Mouse (Mus musculus): ENCODE data around the gene Rps6kc1.
"Not testable (repeated sequence)": the region's sequence is repeated elsewhere in the genome, so short reads cannot be mapped to it uniquely, and the experiment has no call there.

Gene Rps6kc1

GRCm38 (mm10) chr1:190911415-190912123, at the start of gene Rps6kc1:
Gene Rps6kc1 (minus strand): TSS chr1:190911770.
- peak; percentile 70 for DNase-seq (ENCODE audit: low read depth, low spot score)

DNA sequence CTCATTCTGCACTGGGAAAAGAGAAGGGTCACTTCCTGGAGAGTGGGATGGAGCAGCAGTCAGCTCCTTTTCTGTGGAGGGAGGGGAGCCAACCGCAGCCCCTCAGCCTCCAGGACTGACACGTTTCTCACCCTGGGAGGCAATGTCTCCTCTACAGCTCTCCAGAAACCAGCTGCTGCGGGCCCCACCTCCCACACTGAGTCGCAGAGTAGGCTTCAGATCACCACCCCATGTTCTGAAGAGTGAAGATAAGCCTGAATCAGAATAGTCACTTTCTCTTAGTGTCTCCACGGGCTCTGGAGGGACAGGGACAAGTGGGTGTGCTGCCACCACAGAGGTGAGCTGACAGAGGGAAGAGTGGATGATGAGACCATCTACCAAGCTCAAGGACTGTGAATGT, 47.3 kb upstream of the Rps6kc1 start:
- DNase-seq (ENCODE audit: low read depth, low spot score): no peak

- DNase-seq (ENCODE audit: low read depth, low spot score): no peak
Measured at GRCm38 (mm10) chr1:190953009-190953408, 41.4 kb upstream of the Rps6kc1 start.

DNA sequence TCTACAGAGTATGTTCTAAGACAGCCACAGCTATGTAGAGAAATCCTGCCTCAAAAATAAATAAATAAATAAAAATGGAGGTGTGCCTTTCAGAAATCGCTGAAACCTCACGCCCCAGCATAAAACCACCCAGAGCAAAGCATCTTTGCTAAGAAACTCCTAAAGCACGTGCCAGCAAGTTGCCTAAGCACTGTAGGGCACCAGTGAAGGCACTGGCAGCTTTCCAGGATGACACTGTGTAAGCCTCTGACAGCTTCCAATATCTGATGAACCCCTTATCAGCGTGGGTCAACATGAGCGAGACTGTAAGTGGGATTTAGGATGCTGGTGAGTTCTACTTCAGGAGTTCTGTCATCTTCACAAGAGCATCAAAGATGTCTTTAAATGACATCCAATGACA, 39.4 kb upstream of the Rps6kc1 start:
- DNase-seq (ENCODE audit: low read depth, low spot score): no peak

DNA sequence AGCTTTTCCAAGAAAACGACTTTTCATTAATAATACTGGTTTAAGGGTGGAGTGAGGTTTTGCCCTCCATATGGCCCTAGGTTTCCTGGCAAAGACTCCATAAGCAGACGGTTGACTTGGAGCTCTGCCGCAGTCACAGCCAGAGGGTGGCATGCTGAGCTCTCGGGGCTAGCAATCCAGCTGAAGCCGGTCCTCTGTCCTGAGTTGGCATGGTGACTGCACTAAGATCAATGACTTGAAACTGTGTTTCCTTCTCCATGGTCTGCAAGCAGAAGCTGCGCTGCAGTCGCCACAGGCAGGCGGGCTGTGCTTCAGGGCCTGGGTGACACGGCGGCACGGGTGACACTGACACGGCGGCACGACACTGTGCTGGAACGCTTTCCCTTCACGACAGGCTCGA, 37.3 kb upstream of the Rps6kc1 start:
- no peak for DNase-seq (ENCODE audit: low read depth, low spot score)

DNA sequence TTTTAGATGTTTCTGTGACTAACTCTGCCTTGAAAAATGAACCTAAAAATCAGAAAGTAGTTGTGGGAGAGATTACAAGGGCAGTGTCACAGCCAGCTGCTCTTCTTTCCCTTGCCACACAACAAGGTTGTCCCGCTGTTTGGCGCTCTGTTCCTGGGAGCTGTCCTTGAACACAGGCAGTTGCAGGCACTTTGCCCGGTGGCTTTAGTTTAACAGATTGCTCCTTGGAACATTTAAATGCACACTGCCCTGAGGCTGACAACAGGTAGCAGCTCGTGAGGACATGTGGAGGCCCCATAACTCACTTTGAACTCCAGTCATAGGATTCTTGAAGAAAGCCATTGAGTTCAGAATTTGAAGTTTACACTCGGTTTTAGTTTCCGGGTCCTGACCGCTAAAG, 36.9 kb upstream of the Rps6kc1 start:
- DNase-seq (ENCODE audit: low read depth, low spot score): no peak

DNA sequence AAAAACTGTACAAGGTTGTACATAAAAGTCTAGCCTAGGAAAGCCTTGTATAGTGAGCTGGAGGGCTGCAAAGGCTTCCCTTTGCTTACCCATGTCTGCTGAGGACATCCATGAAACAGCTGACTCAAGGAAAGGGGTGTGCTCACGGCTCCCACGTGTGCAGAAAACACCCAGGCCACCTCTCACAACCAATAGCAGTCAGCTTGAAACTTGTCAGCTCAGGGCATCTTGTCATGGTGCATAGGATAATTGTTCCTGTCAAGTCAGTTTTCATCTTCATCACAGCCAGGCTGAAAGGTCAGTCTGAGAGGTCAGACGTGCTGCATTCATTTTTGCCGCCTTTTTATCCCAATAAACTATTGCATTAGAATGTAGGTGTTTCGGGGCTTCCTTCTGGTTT, 36.4 kb upstream of the Rps6kc1 start:
- DNase-seq (ENCODE audit: low read depth, low spot score): no peak

DNA sequence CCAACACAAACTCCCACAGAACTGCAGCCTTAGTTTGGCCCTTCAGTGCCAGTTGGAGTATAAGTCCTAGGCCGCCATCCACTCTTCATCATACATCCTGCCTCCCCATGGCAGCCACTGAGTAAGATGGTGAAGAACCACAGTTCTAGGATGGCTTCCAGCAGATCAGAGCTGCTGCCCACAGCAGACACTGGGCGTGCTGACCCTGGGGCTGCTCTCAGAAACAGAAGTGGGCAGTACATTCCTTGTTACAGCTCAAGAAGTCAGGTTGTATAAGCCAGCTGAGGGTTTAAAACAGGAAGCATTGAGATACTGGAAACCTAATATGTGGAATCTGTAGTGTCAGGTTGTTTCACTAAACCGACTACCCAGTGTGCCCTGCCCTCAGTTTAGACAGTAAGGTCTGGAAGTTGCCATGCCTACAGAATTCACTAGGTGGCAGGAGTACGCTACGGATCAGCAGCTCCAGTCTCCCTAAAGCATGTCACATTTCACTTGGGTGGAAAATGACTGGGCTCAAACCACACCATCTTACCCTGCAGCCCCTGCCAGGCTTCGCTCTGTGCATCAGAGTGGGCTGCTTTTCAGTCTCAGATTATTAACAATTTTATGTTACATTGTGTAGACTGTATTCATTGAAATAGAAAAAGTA, 32.7 kb upstream of the Rps6kc1 start:
- DNase-seq (ENCODE audit: low read depth, low spot score): peak; percentile 60

- no peak for DNase-seq (ENCODE audit: low read depth, low spot score)
Measured at GRCm38 (mm10) chr1:190939803-190940202, 28.2 kb upstream of the Rps6kc1 start.

- no peak for DNase-seq (ENCODE audit: low read depth, low spot score)
Measured at GRCm38 (mm10) chr1:190930181-190930580, 18.6 kb upstream of the Rps6kc1 start.

GRCm38 (mm10) chr1:190929010-190929695, 17.6 kb upstream of the Rps6kc1 start:
- no peak for DNase-seq (ENCODE audit: low read depth, low spot score)

DNA sequence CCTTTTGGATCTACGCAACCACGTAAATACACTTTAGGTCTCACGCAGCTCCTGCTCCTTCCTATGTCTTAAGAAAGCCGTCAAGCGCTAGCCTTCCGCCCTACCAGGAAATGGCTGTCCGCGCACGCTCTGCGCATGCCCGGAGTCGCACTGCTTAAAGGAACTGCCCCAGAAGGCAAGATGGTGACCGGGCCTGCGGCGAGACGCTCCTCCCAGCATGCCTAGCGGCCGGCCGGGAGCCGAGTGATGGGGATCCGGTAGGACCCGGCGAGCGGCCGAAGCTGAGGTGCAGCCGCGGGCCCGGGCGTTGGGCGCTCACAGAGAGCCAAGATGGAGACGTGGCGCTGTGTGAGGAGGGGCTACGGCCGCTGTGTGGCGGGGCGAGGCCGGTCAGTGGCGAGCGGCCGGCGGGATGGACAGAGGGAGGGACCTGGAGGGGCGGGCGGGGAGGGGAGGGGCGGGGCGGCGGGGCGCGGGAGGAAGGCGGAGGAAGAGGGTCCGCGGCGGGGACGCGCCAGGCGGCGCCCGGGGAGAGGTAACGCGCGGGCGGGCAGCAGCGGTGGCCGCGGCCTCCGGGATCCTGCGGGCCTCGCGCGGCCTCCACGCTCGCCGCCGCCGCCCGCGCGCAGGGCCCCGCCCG, 16.9 kb upstream of the Rps6kc1 start:
- DNase-seq (ENCODE audit: low read depth, low spot score): peak; percentile 99

DNA sequence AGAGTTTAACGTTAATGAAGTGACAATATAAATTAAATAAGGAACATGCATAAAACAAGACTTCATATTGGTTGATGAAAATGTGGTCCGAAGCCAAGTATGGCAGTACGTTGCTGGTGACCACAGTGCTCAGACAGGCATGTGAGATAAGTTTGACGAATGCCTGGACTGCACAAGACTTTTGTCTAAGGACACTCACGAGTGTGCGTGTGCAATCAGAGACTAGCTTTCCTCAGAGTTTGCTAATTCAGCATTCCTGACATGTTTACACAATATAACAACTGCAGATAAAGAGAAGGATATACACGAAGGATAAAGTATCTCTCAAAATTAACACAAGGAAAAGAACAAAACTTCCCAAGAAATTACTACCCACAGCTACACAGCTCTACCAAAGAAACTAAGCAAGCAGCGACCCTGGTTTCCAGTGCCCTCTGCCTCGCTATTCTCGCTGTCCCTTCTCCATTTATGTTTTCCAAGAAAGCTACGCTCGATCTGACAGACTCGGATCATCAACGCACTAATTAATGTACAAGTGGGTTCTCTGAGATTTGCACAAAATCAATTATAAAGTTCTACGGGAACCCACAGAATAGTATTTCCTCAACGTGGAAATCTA, 16.3 kb upstream of the Rps6kc1 start:
- DNase-seq (ENCODE audit: low read depth, low spot score): no peak

DNA sequence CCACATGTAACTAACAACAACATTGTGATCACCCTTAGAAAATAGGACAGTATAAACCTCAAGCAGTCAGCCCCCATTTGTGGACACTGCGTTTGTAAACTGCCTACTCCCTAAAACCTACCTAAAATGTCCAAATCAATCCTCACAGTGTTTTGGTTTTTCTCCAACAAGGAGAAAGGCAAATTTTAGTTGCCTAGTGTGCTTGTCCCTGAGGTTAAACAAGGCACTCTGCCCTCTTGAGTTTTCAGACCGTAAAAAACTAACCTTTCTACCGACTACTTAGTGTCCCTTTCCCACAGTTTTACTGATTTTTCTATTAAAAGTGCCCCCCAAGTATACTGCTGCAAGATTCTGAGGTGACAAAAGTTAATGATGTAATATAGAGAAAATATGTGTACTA, 15.7 kb upstream of the Rps6kc1 start:
- no peak for DNase-seq (ENCODE audit: low read depth, low spot score)

GRCm38 (mm10) chr1:190924812-190925211, 13.2 kb upstream of the Rps6kc1 start, which contains the start of gene Angel2:
Gene Angel2 (plus strand): TSS chr1:190925112.
- DNase-seq (ENCODE audit: low read depth, low spot score): not testable (repeated sequence)

DNA sequence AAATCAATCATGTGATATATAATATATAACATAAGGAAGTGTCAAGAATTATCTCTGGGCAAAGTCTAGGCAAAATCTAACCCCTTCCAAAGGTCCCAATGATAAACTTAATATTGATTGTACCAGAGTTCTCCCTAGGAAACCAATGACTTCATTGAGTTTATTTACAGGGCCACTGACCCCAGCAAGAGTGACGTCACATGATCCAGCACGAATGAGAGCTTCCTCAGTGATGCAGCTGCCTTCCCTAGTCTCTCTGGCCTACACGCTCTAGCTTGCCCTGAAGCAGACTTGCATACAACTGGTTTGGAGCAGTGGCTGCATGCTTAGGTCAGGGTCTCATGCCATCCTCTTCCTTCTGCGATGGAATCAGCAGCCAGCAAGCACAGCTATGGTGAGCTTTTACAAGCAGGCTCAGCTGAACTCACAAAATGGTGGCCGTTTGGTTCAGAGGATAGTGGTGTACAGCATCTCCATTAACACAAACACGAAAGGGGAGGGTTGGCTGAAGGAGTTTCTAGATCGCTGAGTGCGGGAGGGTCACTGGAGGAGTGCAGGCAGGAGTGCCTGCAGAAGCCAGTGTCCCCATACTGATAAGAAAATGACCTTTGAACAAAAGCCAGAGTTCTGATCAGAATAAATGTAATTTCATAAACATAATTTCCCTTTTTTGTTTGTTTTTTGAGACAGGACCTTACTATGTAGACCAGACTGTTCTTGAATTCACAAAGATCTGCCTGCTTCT, 8.3 kb upstream of the Rps6kc1 start:
- no peak for DNase-seq (ENCODE audit: low read depth, low spot score)

DNA sequence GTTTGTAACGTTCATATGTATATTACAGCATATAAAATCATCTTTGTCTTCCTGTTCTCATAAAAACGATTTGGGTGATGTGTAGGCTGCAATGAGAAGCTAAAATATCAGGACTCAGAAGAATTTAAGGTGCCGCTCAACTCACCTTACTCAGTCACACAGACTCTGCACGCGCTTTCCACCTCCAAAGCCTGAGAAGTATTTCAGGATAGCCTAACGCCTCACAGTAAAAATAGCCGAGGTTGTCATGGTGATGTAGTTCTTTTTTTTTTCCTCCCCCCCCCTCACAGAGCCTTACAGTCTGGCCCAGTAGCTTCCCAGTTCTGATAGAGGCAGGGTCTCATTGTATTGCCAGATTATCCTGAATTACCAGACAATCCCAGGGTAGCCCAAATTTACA, 7.4 kb upstream of the Rps6kc1 start:
- DNase-seq (ENCODE audit: low read depth, low spot score): no peak

DNA sequence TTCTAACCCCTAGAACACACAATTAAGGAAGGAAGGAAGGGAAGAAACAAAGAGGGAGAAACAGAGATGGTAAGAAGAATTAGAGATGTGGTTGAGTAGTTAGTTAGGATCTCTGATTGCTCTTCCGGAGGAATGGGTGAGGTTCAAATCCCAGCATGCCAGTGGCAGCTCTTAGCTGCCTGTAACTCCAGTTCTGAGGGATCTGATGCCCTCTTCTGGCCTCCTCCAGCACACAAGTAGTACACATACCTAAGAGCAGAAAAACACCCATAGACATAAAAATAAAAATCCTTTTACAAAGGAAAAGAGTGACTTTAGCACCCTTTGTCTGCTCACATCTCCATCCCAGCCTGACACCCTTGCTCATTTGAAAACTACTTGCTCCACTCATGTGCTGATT, 1.1 kb upstream of the Rps6kc1 start:
- DNase-seq (ENCODE audit: low read depth, low spot score): no peak

GRCm38 (mm10) chr1:190910836-190911235, 734 bp downstream of the Rps6kc1 start:
- DNase-seq (ENCODE audit: low read depth, low spot score): no peak

DNA sequence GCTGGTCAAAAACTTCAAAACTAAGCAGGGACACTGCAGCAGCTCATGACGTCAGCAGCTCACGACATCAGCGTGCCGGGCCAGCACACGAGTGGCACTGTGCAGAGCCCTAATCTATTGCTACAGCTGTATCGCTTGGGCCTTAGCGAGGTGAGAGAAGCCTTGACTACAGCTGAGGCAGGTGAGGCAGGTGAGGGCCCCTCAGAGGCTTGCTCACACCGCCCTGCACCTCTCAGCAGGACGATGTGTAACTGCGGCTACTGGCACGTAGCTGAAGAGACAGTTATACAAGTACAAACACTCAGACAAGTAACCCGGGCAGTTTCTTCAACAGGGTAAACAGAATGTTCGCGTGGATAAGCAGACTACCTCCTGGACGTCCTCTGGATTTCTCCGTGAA, 6.9 kb downstream of the Rps6kc1 start:
- no peak for DNase-seq (ENCODE audit: low read depth, low spot score)

DNA sequence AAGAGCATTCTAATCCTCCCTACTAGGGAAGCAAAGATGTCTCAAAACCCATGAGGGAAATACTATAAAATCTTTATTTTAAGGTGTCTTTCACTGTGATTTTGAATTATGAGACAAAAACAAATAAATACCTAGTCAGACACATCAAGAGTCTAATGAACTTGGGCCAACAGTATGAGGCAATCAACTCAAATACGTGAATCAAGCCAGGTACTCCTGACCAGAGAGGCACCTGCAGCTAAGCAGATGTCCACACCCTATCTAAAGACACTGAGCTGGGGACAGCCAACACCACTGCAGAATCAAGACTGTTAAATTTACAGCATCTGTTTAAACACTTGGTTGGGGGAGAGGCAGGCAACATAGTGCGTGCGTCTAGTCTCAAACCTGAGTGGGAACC, 7.4 kb downstream of the Rps6kc1 start:
- DNase-seq (ENCODE audit: low read depth, low spot score): no peak

Data from CD4-positive helper T cell, adult 2 months (primary cell).